Mouse (Mus musculus): ENCODE measurements around the gene Chrm3. TPM values are rescaled to one million over a fixed set of nuclear protein-coding genes. Genes with fewer than 3 reads are reported as not detected.
A peak's percentile ranks its signal among the peaks of the same experiment; 100 is the strongest.

The Chrm3 gene
- polyA plus RNA-seq, 1 experiment, result 1.8 TPM

DNA sequence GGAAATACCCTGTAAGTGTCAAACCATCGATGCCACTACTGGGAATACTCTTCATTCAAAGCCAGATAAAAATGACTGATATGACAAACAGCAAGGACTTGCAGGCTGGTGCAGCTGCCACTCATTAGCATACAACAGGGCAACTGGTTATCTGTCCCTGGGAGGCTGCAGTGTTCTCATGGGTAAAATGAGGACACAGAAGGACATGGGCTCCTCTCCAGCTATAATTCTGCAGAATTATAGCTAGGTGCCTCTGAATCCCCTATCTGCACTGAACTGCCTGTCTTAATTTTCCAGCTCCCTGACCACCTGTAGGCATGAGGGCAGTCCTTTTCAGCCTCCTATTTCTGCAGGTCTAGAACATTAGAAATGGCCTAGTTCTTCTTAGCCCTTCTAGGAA lies 463.4 kb downstream of the Chrm3 start:
- no peak for DNase-seq
- WGBS, result 36% methylated on average over 1 of the region's 1 CpGs
- TF ChIP-seq POLR2A (IDR thresholded peaks at IDR 0.05; ENCODE audit: borderline replicate concordance, extremely low read depth, low read depth, low read length) (no peak), CTCF (IDR thresholded peaks at IDR 0.05; ENCODE audit: insufficient read depth, low read length) (no peak)
- Histone ChIP-seq H3K4me1 (ENCODE audit: control insufficient read depth, insufficient read depth, low read length) (no peaks in the 10 kb centered on the region), H3K4me3 (replicated peaks; ENCODE audit: extremely low read depth, low read depth, low read length) (no peak overlapping the region)

- 61% methylated on average over 11 of the region's 11 CpGs for WGBS
- Histone ChIP-seq H3K4me1 (ENCODE audit: control insufficient read depth, insufficient read depth, low read length) (no peaks in the 10 kb centered on the region), H3K4me3 (replicated peaks; ENCODE audit: extremely low read depth, low read depth, low read length) (no peak overlapping the region)
- DNase-seq, result no peak
- TF ChIP-seq POLR2A (IDR thresholded peaks at IDR 0.05; ENCODE audit: borderline replicate concordance, extremely low read depth, low read depth, low read length), result no peak
- TF ChIP-seq CTCF (IDR thresholded peaks at IDR 0.05; ENCODE audit: insufficient read depth, low read length), result no peak
Measured at GRCm38 (mm10) chr13:9895045-9895625, 465.5 kb downstream of the Chrm3 start.

- TF ChIP-seq POLR2A (IDR thresholded peaks at IDR 0.05; ENCODE audit: borderline replicate concordance, extremely low read depth, low read depth, low read length) (no peak), CTCF (IDR thresholded peaks at IDR 0.05; ENCODE audit: insufficient read depth, low read length) (no peak)
- DNase-seq, result no peak
- Histone ChIP-seq H3K4me3 (replicated peaks; ENCODE audit: extremely low read depth, low read depth, low read length) (no peak overlapping the region), H3K4me1 (ENCODE audit: control insufficient read depth, insufficient read depth, low read length) (peaks cover 8% of the 10 kb centered on the region)
- WGBS, result 80% methylated on average over 1 of the region's 1 CpGs
Measured at GRCm38 (mm10) chr13:9891088-9891487, 469.6 kb downstream of the Chrm3 start.

DNA sequence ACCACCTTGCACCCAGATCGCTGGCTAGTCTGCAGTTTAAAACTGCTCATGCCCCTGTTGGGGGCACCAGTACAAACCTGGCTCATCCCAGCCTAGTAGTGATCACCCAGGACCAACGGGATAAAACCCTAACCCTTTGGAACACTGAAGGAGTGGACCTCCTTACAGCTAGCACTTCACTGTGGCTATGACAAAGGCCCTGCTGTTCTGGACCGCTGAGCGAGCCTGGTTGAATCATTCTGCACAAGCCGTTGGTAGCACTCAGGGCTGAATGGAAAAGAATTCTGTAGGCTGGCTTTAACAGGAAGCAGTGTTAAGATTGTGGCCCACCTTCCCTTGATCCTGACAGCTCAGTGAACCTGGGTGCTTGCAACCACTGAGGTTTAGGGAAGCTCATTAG lies 470.2 kb downstream of the Chrm3 start:
- H3K4me1 ChIP-seq (ENCODE audit: control insufficient read depth, insufficient read depth, low read length), result peaks cover 10% of the 10 kb centered on the region
- TF ChIP-seq POLR2A (IDR thresholded peaks at IDR 0.05; ENCODE audit: borderline replicate concordance, extremely low read depth, low read depth, low read length) (no peak), CTCF (IDR thresholded peaks at IDR 0.05; ENCODE audit: insufficient read depth, low read length) (no peak)
- no peak overlapping the region for H3K4me3 ChIP-seq (replicated peaks; ENCODE audit: extremely low read depth, low read depth, low read length)
- no peak for DNase-seq
- WGBS, result 62% methylated on average over 5 of the region's 5 CpGs

GRCm38 (mm10) chr13:9889954-9890353 lies 470.7 kb downstream of the Chrm3 start:
- H3K4me3 ChIP-seq (replicated peaks; ENCODE audit: extremely low read depth, low read depth, low read length), result no peak overlapping the region
- DNase-seq, result no peak
- TF ChIP-seq POLR2A (IDR thresholded peaks at IDR 0.05; ENCODE audit: borderline replicate concordance, extremely low read depth, low read depth, low read length) (no peak), CTCF (IDR thresholded peaks at IDR 0.05; ENCODE audit: insufficient read depth, low read length) (no peak)
- 49% methylated on average over 1 of the region's 1 CpGs for WGBS
- peaks cover 10% of the 10 kb centered on the region for H3K4me1 ChIP-seq (ENCODE audit: control insufficient read depth, insufficient read depth, low read length)

- TF ChIP-seq CTCF (IDR thresholded peaks at IDR 0.05; ENCODE audit: insufficient read depth, low read length) (no peak), POLR2A (IDR thresholded peaks at IDR 0.05; ENCODE audit: borderline replicate concordance, extremely low read depth, low read depth, low read length) (no peak)
- H3K4me1 ChIP-seq (ENCODE audit: control insufficient read depth, insufficient read depth, low read length), result peaks cover 10% of the 10 kb centered on the region
- H3K4me3 ChIP-seq (replicated peaks; ENCODE audit: extremely low read depth, low read depth, low read length), result no peak overlapping the region
- WGBS, result 77% methylated on average over 5 of the region's 5 CpGs
- no peak for DNase-seq
Measured at GRCm38 (mm10) chr13:9888284-9888683, 472.4 kb downstream of the Chrm3 start.

DNA sequence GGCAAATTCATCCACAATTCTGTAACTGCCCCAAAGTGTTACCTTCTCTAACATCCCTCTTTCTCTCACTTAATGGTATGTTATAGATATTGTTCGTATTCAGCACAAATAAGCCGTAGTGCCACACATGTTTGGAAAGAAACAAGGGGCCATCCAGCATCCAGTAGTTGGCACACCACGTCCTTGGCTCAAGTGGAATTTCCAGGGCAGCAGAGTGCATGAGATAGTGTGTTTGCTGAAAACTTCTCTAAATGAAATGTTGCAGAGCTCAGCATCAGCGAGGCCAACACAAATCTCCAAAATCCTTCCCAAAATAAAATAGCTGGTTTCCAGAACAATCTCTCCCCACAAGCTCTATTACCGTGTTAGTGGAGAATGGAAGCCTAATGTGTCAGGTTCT lies 473.4 kb downstream of the Chrm3 start:
- TF ChIP-seq POLR2A (IDR thresholded peaks at IDR 0.05; ENCODE audit: borderline replicate concordance, extremely low read depth, low read depth, low read length) (no peak), CTCF (IDR thresholded peaks at IDR 0.05; ENCODE audit: insufficient read depth, low read length) (no peak)
- Histone ChIP-seq H3K4me3 (replicated peaks; ENCODE audit: extremely low read depth, low read depth, low read length) (no peak overlapping the region), H3K4me1 (ENCODE audit: control insufficient read depth, insufficient read depth, low read length) (peaks cover 10% of the 10 kb centered on the region)
- WGBS, result 62% methylated on average over 5 of the region's 5 CpGs
- no peak for DNase-seq

GRCm38 (mm10) chr13:9886465-9887135 lies 474.0 kb downstream of the Chrm3 start:
- TF ChIP-seq POLR2A (IDR thresholded peaks at IDR 0.05; ENCODE audit: borderline replicate concordance, extremely low read depth, low read depth, low read length), result no peak
- TF ChIP-seq CTCF (IDR thresholded peaks at IDR 0.05; ENCODE audit: insufficient read depth, low read length), result no peak
- WGBS, result 38% methylated on average over 6 of the region's 6 CpGs
- Histone ChIP-seq H3K4me3 (replicated peaks; ENCODE audit: extremely low read depth, low read depth, low read length) (no peak overlapping the region), H3K4me1 (ENCODE audit: control insufficient read depth, insufficient read depth, low read length) (peaks cover 10% of the 10 kb centered on the region)
- no peak for DNase-seq

DNA sequence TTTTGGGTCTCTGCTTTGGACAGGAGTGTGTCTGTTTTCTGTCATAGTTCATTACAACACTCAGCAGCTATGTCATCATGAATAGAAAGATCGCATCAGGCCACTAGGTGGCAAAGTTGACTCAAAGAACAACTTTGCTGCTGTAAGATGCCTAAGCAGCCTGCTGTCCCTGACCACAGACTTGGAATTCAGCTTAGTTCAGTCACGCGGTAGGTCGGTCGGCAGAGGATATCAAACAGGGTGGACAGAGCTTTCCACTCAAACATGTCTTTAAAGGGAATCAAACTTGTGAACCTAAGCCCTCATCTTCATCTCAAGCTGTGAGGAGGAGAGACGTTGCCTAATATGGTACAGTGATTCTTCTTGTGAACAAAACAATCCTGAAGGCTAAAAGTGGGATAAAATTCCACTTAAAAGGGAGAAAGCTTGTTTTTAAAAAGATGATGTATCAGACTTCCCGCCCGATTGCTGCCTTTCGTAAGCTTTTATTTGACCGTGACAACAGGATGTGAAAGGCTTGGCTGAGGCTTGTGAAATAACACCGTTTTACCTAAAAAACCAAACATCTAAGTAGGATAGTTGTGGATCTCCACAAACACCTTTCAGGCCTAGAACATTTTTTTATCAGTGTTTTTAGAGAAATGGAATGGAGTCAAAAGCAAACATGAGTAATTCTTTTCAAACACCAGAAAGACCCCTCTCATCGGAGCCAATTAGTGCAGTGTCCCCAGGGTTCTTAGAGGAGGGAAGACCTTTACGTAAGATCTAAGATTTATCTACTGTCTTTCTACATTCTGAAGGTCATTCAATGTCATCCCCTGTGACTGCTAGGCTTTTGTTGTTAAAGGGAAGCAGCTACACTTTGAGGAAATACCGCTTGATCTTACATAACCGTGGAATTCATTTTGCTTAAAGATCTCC lies 478.0 kb downstream of the Chrm3 start:
- 37% methylated on average over 15 of the region's 15 CpGs for WGBS
- peak; percentile 58 for DNase-seq
- peaks cover 7% of the 10 kb centered on the region for H3K4me1 ChIP-seq (ENCODE audit: control insufficient read depth, insufficient read depth, low read length)
- TF ChIP-seq POLR2A (IDR thresholded peaks at IDR 0.05; ENCODE audit: borderline replicate concordance, extremely low read depth, low read depth, low read length) (no peak), CTCF (IDR thresholded peaks at IDR 0.05; ENCODE audit: insufficient read depth, low read length) (peak; percentile 55)
- no peak overlapping the region for H3K4me3 ChIP-seq (replicated peaks; ENCODE audit: extremely low read depth, low read depth, low read length)

Data from lung, adult 2 months (tissue).